Mouse (Mus musculus): Measurements from ENCODE around the gene Sec14l5. TPM values are rescaled to one million over a fixed set of nuclear protein-coding genes. Genes with fewer than 3 reads are reported as not detected.

Sec14l5 gene
- total and polyA plus RNA-seq, 3 experiments = 0.03 TPM; not detected in 2

GRCm38 (mm10) chr16:5183310-5183975 is 36.5 kb downstream of the Sec14l5 start:
- no peaks in the 10 kb centered on the region for H3K4me1 ChIP-seq (ENCODE audit: control insufficient read depth in 1 of 2, insufficient read depth in 2 of 2, low read length in 2 of 2)
- DNase-seq (ENCODE audit: low read depth, low spot score) = no peak
- H3K27ac ChIP-seq (ENCODE audit: control insufficient read depth, low read depth, low read length) = no peak overlapping the region
- H3K27me3 ChIP-seq (ENCODE audit: control insufficient read depth in 1 of 2, insufficient read depth in 2 of 2, low read length in 2 of 2) = no peaks in the 10 kb centered on the region; a peak in 3 of 4 replicates
- no peaks in the 10 kb centered on the region for H3K9me3 ChIP-seq (replicated peaks; ENCODE audit: insufficient read depth, low read length)
- no peaks in the 10 kb centered on the region for H3K36me3 ChIP-seq (ENCODE audit: control insufficient read depth in 1 of 2, insufficient read depth in 2 of 2, low read length in 2 of 2)
- H3K79me2 ChIP-seq (ENCODE audit: control insufficient read depth, insufficient read depth, low read length, poor library complexity) = no peaks in the 10 kb centered on the region
- TF ChIP-seq SIN3A (IDR thresholded peaks at IDR 0.05; ENCODE audit: low read length) (no peak), UBTF (IDR thresholded peaks at IDR 0.05; ENCODE audit: borderline replicate concordance, insufficient read depth, low read depth, low read length) (no peak), EP300 (IDR thresholded peaks at IDR 0.05; ENCODE audit: low read depth in 1 of 2, low read length in 2 of 2) (no peak), ZMIZ1 (IDR thresholded peaks at IDR 0.05; ENCODE audit: low read depth, low read length) (no peak), ZC3H11A (IDR thresholded peaks at IDR 0.05; ENCODE audit: low read depth, low read length) (no peak), MYB (IDR thresholded peaks at IDR 0.05; ENCODE audit: low read depth, low read length) (no peak), CHD2 (IDR thresholded peaks at IDR 0.05; ENCODE audit: low read length) (no peak), MXI1 (IDR thresholded peaks at IDR 0.05; ENCODE audit: low read depth, low read length) (no peak), HCFC1 (IDR thresholded peaks at IDR 0.05; ENCODE audit: low read depth, low read length) (no peak), NRF1 (IDR thresholded peaks at IDR 0.05; ENCODE audit: insufficient read depth, low read depth, low read length, poor library complexity, severe bottlenecking) (no peak), SMC3 (IDR thresholded peaks at IDR 0.05; ENCODE audit: low read depth, low read length) (no peak), ZKSCAN1 (IDR thresholded peaks at IDR 0.05; ENCODE audit: low read depth, low read length) (no peak), GABPA (IDR thresholded peaks at IDR 0.05; ENCODE audit: low read depth, low read length) (no peak), GATA1 (IDR thresholded peaks at IDR 0.05; ENCODE audit: low read depth, low read length) (no peak), CHD1 (IDR thresholded peaks at IDR 0.05; ENCODE audit: low read depth, low read length) (no peak), POLR2AphosphoS2 (IDR thresholded peaks at IDR 0.05; ENCODE audit: low read length) (no peak), TCF12 (IDR thresholded peaks at IDR 0.05; ENCODE audit: low read depth, low read length) (no peak), JUND (IDR thresholded peaks at IDR 0.05; ENCODE audit: low read depth, low read length) (no peak), E2F4 (IDR thresholded peaks at IDR 0.05; ENCODE audit: borderline replicate concordance, low read depth, low read length) (no peak)
- no peak overlapping the region for H3K4me3 ChIP-seq (ENCODE audit: control insufficient read depth in 1 of 2, insufficient read depth in 1 of 2, low read depth in 2 of 2, low read length in 2 of 2)
- no peak overlapping the region for H3K9ac ChIP-seq (ENCODE audit: control insufficient read depth, low read depth, low read length, poor library complexity, severe bottlenecking)

GRCm38 (mm10) chr16:5184101-5184500 is 37.2 kb downstream of the Sec14l5 start:
- Histone ChIP-seq H3K4me1 (ENCODE audit: control insufficient read depth in 1 of 2, insufficient read depth in 2 of 2, low read length in 2 of 2) (no peaks in the 10 kb centered on the region), H3K27ac (ENCODE audit: control insufficient read depth, low read depth, low read length) (no peak overlapping the region), H3K9ac (ENCODE audit: control insufficient read depth, low read depth, low read length, poor library complexity, severe bottlenecking) (no peak overlapping the region), H3K36me3 (ENCODE audit: control insufficient read depth in 1 of 2, insufficient read depth in 2 of 2, low read length in 2 of 2) (no peaks in the 10 kb centered on the region), H3K27me3 (ENCODE audit: control insufficient read depth in 1 of 2, insufficient read depth in 2 of 2, low read length in 2 of 2) (no peaks in the 10 kb centered on the region; a peak in 3 of 4 replicates), H3K9me3 (replicated peaks; ENCODE audit: insufficient read depth, low read length) (no peaks in the 10 kb centered on the region), H3K79me2 (ENCODE audit: control insufficient read depth, insufficient read depth, low read length, poor library complexity) (no peaks in the 10 kb centered on the region), H3K4me3 (ENCODE audit: control insufficient read depth in 1 of 2, insufficient read depth in 1 of 2, low read depth in 2 of 2, low read length in 2 of 2) (no peak overlapping the region)
- DNase-seq (ENCODE audit: low read depth, low spot score) = no peak
- TF ChIP-seq USF2 (IDR thresholded peaks at IDR 0.05; ENCODE audit: borderline replicate concordance in 1 of 2, insufficient read depth in 1 of 2, low read depth in 1 of 2, low read length in 2 of 2) (no peak), SIN3A (IDR thresholded peaks at IDR 0.05; ENCODE audit: low read length) (no peak), E2F4 (IDR thresholded peaks at IDR 0.05; ENCODE audit: borderline replicate concordance, low read depth, low read length) (no peak), TBP (IDR thresholded peaks at IDR 0.05; ENCODE audit: low read depth, low read length) (no peak), MEF2A (IDR thresholded peaks at IDR 0.05; ENCODE audit: extremely low read depth, insufficient replicate concordance, low read depth, low read length, poor library complexity, severe bottlenecking) (no peak), ZNF384 (IDR thresholded peaks at IDR 0.05; ENCODE audit: low read depth, low read length) (no peak), TAL1 (IDR thresholded peaks at IDR 0.05; ENCODE audit: low read length) (no peak), RAD21 (IDR thresholded peaks at IDR 0.05; ENCODE audit: low read depth, low read length) (no peak), MXI1 (IDR thresholded peaks at IDR 0.05; ENCODE audit: low read depth, low read length) (no peak), ZMIZ1 (IDR thresholded peaks at IDR 0.05; ENCODE audit: low read depth, low read length) (no peak), CTCF (IDR thresholded peaks at IDR 0.05 in 2 of 3, conservative IDR thresholded peaks at IDR 0.05 in 1 of 3; ENCODE audit: control insufficient read depth in 1 of 3, insufficient read depth in 1 of 3, low read depth in 2 of 3, low read length in 3 of 3, poor library complexity in 1 of 3, severe bottlenecking in 1 of 3) (no peak), MAZ (IDR thresholded peaks at IDR 0.05; ENCODE audit: low read depth, low read length) (no peak), SMC3 (IDR thresholded peaks at IDR 0.05; ENCODE audit: low read depth, low read length) (no peak), ETS1 (IDR thresholded peaks at IDR 0.05; ENCODE audit: low read depth, low read length) (no peak), ZC3H11A (IDR thresholded peaks at IDR 0.05; ENCODE audit: low read depth, low read length) (no peak)
